Mouse (Mus musculus): ENCODE measurements at regions not wholly inside any gene's neighbourhood (a gene's known extent, or its start where the extent isn't known, plus 50 kb on each side); places are given as distances from the start of the nearest gene placed in this dataset.

GRCm38 (mm10) chr14:31892186-31892510, 61.7 kb upstream of the Ankrd28 start:
- TF ChIP-seq MAFK (IDR thresholded peaks at IDR 0.05; ENCODE audit: insufficient read depth, low read depth, low read length) (no peak), CHD2 (IDR thresholded peaks at IDR 0.05; ENCODE audit: low read depth, low read length) (no peak), ZC3H11A (IDR thresholded peaks at IDR 0.05; ENCODE audit: borderline replicate concordance, low read depth, low read length) (no peak)

Measured in ES-E14 (cell line).